ENCODE assay signal across 26 mouse cellular contexts in the genomic region with DNA sequence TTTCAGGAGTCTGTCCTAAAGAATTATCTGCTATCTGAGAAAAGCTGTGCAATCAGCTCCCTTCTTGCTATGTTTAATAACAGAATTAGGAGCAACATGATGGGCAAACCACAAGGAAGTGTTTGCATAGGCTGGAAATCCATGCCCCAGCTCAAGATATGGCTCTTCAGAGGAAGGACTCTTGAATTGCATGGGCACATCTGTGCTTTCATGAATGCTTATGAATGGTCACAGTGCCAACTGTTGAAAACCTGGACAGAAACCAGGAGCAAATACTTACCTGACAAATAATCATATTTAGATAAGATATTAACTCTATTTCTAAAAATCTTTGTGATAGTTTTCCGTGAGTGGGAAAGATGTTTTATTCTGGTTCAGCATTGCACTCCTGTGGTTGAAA. TPM values are rescaled to one million over a fixed set of nuclear protein-coding genes. Genes with fewer than 3 reads are reported as not detected.
DNase-seq lines count a peak whose midpoint lies in the region; ATAC-seq and TF ChIP-seq lines count a peak whose summit lies in the region.
"Had no signal": no experiment of that assay in that cellular context is flagged by ENCODE, and none has a peak within 500 bp of the region (broad histone marks: within the 10 kb centered on the region; RNA-seq: fewer than 3 reads in every experiment).

No protein-coding gene starts in this region.

- WGBS in liver, postnatal 0 days (ENCODE audit: insufficient replicate concordance), result 91% methylated on average over 1 of the region's 1 CpGs
- 73% methylated on average over 1 of the region's 1 CpGs for WGBS in lung, embryonic 16.5 days

- DNase-seq in liver, postnatal 0 days, result no peak
- no peak for DNase-seq in liver
- DNase-seq in lung, postnatal 10 days, result peak; percentile 46
- DNase-seq in lung, postnatal 36 days, result peak; percentile 73
- no peak for DNase-seq in ovary, postnatal 14 days (ENCODE audit: low spot score)
- no peak for DNase-seq in cerebellum, adult 9-11 months
- DNase-seq: adrenal gland, adult 2 months; adrenal gland, postnatal 14 days; cerebellum, adult 11-12 months; cerebellum, adult 8-10 months; cerebellum, postnatal 14 days; forebrain, postnatal 0 days; gastrocnemius, postnatal 25 days; heart, adult 18-20 months; heart, postnatal 10 days; heart, postnatal 36 days had no signal

- no peaks in the 10 kb centered on the region for H3K9me3 ChIP-seq in liver, postnatal 0 days (ENCODE audit: low read length)
- H3K9me3 ChIP-seq in lung, embryonic 16.5 days (ENCODE audit: control insufficient read depth, low read length), result no peaks in the 10 kb centered on the region
- H3K9me3 ChIP-seq: embryonic facial prominence, embryonic 12.5 days; embryonic facial prominence, embryonic 15.5 days; heart, embryonic 12.5 days; heart, embryonic 15.5 days; hindbrain, embryonic 10.5 days; hindbrain, embryonic 13.5 days had no signal

- peak overlapping the region; percentile 84 for H3K27ac ChIP-seq in liver, postnatal 0 days (ENCODE audit: low read depth)
- no peak overlapping the region for H3K27ac ChIP-seq in lung, embryonic 16.5 days (ENCODE audit: low read length)
- H3K27ac ChIP-seq: embryonic facial prominence, embryonic 12.5 days; embryonic facial prominence, embryonic 15.5 days; heart, embryonic 15.5 days; hindbrain, embryonic 10.5 days; hindbrain, embryonic 13.5 days had no signal

- H3K9ac ChIP-seq in liver, postnatal 0 days (replicated peaks), result no peak overlapping the region
- no peak overlapping the region for H3K9ac ChIP-seq in lung, embryonic 16.5 days (ENCODE audit: low read length)
- H3K9ac ChIP-seq: embryonic facial prominence, embryonic 12.5 days; embryonic facial prominence, embryonic 15.5 days; forebrain, postnatal 0 days; heart, embryonic 12.5 days; heart, embryonic 15.5 days; hindbrain, embryonic 13.5 days had no signal

- ATAC-seq in liver, postnatal 0 days, result no peak
- peak; percentile 55; the same call in 1 of the 2 replicates for ATAC-seq in lung, embryonic 16.5 days (ENCODE audit: low read depth)
- ATAC-seq: CD4-positive, CD25-positive, alpha-beta regulatory T cell, adult 4 months; forebrain, embryonic 14.5 days; forebrain, postnatal 0 days; hindbrain, embryonic 16.5 days had no signal

- no peak for TF ChIP-seq CTCF in liver, postnatal 0 days (IDR thresholded peaks at IDR 0.05; ENCODE audit: low read depth)

- H3K4me3 ChIP-seq in liver, postnatal 0 days (ENCODE audit: low read depth, low read length), result no peak overlapping the region
- no peak overlapping the region for H3K4me3 ChIP-seq in lung, embryonic 16.5 days (ENCODE audit: low read length)
- H3K4me3 ChIP-seq: embryonic facial prominence, embryonic 12.5 days; embryonic facial prominence, embryonic 15.5 days; heart, embryonic 12.5 days; heart, embryonic 15.5 days; hindbrain, embryonic 10.5 days; hindbrain, embryonic 13.5 days had no signal

- peaks cover 43% of the 10 kb centered on the region for H3K4me1 ChIP-seq in liver, postnatal 0 days (ENCODE audit: insufficient read depth)
- H3K4me1 ChIP-seq in lung, embryonic 16.5 days (replicated peaks; ENCODE audit: control insufficient read depth, insufficient read depth, low read length), result peaks cover 6% of the 10 kb centered on the region

- peaks cover 40% of the 10 kb centered on the region for H3K36me3 ChIP-seq in liver, postnatal 0 days (replicated peaks; ENCODE audit: insufficient read depth, low read length)
- peaks cover 38% of the 10 kb centered on the region for H3K36me3 ChIP-seq in lung, embryonic 16.5 days (ENCODE audit: control insufficient read depth, insufficient read depth, low read length)

- H3K27me3 ChIP-seq in liver, postnatal 0 days (ENCODE audit: insufficient read depth, low read length), result no peaks in the 10 kb centered on the region
- no peaks in the 10 kb centered on the region for H3K27me3 ChIP-seq in lung, embryonic 16.5 days (ENCODE audit: control insufficient read depth, insufficient read depth, low read depth, low read length)
- H3K27me3 ChIP-seq: embryonic facial prominence, embryonic 12.5 days; embryonic facial prominence, embryonic 15.5 days; heart, embryonic 12.5 days; heart, embryonic 15.5 days; hindbrain, embryonic 13.5 days had no signal

- no peak for TF ChIP-seq EP300 in liver, postnatal 0 days (IDR thresholded peaks at IDR 0.05; ENCODE audit: low read depth)

- H3K4me2 ChIP-seq in liver, postnatal 0 days (ENCODE audit: low read depth, low read length), result no peak overlapping the region
- H3K4me2 ChIP-seq in lung, embryonic 16.5 days (ENCODE audit: low read depth, low read length), result no peak overlapping the region
- H3K4me2 ChIP-seq: embryonic facial prominence, embryonic 12.5 days; embryonic facial prominence, embryonic 15.5 days; heart, embryonic 12.5 days; heart, embryonic 15.5 days; hindbrain, embryonic 13.5 days had no signal

RNA-seq across cellular contexts. Expression of a gene that starts 6.0 kb away (rescaled TPM):
- 14.3 and 15.4 TPM in 2 replicates for polyA plus RNA-seq in liver, postnatal 0 days (2015; fragmentation: Nextera tagmentation; extraction: Ambion mirVana)
- polyA plus RNA-seq in lung, embryonic 16.5 days (2015; fragmentation: Nextera tagmentation; extraction: Ambion mirVana), result 21.6 and 22.6 TPM in 2 replicates

RNA-seq across cellular contexts. Expression of a gene that starts 14.5 kb away (rescaled TPM):
- polyA plus RNA-seq in liver, postnatal 0 days (2015; fragmentation: Nextera tagmentation; extraction: Ambion mirVana), result 37.4 and 39.8 TPM in 2 replicates
- 80.3 and 88.7 TPM in 2 replicates for polyA plus RNA-seq in lung, embryonic 16.5 days (2015; fragmentation: Nextera tagmentation; extraction: Ambion mirVana)

RNA-seq across cellular contexts. Expression of a gene that starts 45.4 kb away (rescaled TPM):
- polyA plus RNA-seq in liver, postnatal 0 days (2015; fragmentation: Nextera tagmentation; extraction: Ambion mirVana), result 0.39 and 0.41 TPM in 2 replicates
- polyA plus RNA-seq in lung, embryonic 16.5 days (2015; fragmentation: Nextera tagmentation; extraction: Ambion mirVana), result 2.5 and 3.5 TPM in 2 replicates

Comparison
In these comparisons a context has a peak if more than half of its experiments do, and no peak if none do; other contexts are left out.
1. DNase-seq: peak in lung, postnatal 10 days (single experiment) and lung, postnatal 36 days (single experiment); none in liver, postnatal 0 days (single experiment), liver (single experiment), ovary, postnatal 14 days (single experiment) and cerebellum, adult 9-11 months (single experiment).